Mouse (Mus musculus): Measurements from ENCODE around the gene Dst.
A peak's percentile ranks its signal among the peaks of the same experiment; 100 is the strongest.

- TF ChIP-seq EP300 (IDR thresholded peaks at IDR 0.05; ENCODE audit: low read depth) (no peak), CTCF (IDR thresholded peaks at IDR 0.05; ENCODE audit: low read depth) (peak; percentile 42)
These were observed 185.6 kb downstream of the Dst start for GRCm38 (mm10) chr1:34093652-34094051.

Measured in liver, embryonic 14.5 days (tissue).